Mouse (Mus musculus): ENCODE data around the gene Cyp26a1.

The Cyp26a1 gene

GRCm38 (mm10) chr19:37698273-37699160 lies 919 bp downstream of the Cyp26a1 start:
- no peak for DNase-seq (ENCODE audit: low spot score in 2 of 2)

DNA sequence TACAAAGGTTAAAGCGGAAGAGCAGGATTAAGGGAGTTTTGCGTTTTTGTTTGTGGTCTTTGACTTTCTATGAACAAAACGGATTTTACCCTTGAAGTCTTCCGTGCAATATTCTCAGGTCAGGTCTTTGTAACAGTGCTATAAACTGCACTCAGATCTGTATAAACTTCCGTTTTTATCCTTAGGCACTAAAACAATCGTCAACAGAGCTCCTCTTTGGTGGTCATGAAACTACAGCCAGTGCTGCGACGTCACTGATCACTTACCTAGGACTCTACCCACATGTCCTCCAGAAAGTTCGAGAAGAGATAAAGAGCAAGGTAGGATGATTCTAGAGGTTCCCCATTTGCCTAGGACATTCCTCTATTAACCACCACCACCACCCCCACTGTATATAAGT lies 2.1 kb downstream of the Cyp26a1 start:
- no peak for DNase-seq (ENCODE audit: low spot score in 2 of 2)

- DNase-seq (ENCODE audit: low spot score in 2 of 2) = no peak
These were observed 4.9 kb downstream of the Cyp26a1 start for GRCm38 (mm10) chr19:37702377-37703076.

GRCm38 (mm10) chr19:37703902-37704509 lies 6.4 kb downstream of the Cyp26a1 start:
- peak; percentile 25 to 44 for DNase-seq (ENCODE audit: low spot score in 2 of 2)

DNA sequence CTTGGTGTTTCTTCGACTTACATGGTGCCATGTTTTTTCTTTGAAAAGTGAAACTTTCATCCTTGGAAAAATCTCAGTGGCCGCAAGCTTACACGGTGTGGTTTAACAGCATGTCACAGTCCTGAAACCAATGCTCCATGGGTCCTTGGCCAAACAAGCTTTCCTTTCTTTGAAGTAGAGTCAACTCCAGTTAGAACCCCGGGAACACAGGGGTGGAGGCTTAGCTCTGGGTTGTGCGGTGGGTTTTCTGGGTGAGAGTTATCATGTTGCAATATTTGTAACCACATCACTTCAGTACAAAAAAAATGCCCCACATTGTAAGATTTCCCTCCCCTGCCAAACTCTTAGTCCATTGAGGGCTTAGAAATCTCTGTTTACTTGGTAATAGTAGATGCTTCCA lies 8.1 kb downstream of the Cyp26a1 start:
- no peak for DNase-seq (ENCODE audit: low spot score in 2 of 2)

- DNase-seq (ENCODE audit: low spot score in 2 of 2) = no peak
These were observed 17.1 kb downstream of the Cyp26a1 start for GRCm38 (mm10) chr19:37714681-37715080.

DNA sequence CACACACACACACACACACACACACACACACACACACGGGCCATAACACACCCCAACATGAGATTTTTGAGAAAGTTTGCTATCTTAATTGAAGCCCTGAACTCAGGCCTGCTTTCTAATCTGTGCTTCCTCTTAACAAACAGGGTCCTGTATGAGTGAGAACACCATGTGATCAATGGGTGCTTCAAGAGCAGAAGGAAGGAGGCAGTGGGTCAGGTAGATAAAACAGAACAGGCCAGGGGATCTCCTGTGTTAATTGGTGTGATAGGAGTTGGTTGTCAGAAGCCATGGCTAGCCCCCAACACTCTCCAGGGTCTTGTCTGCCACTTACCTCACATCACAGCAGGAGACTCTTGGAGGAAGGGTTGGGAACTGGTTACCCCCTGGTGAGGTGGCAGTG lies 18.4 kb downstream of the Cyp26a1 start:
- no peak for DNase-seq (ENCODE audit: low spot score in 2 of 2)

- no peak for DNase-seq (ENCODE audit: low spot score in 2 of 2)
These were observed 19.1 kb downstream of the Cyp26a1 start for GRCm38 (mm10) chr19:37716524-37717175.

DNA sequence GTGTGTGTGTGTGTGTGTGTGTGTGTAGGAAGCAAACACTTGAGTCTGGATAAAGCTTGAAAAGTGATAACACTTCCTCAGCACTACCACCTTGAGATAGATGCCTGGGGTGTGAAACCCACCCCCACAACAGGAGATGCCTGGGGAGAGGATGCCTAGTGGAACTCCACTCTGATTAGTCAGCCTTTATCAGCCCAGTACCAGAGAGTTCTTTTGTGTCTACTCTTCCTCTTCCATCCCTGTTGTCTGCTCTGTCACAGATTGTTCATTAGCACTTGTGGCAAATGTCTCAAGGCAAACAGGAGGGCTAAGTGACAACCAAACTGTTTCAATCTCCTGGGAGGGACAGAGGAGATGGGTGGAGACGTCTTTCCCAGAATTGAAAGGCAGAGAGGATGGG lies 21.6 kb downstream of the Cyp26a1 start:
- no peak for DNase-seq (ENCODE audit: low spot score in 2 of 2)

- no peak for DNase-seq (ENCODE audit: low spot score in 2 of 2)
These were observed 27.0 kb downstream of the Cyp26a1 start for GRCm38 (mm10) chr19:37724591-37724990.

GRCm38 (mm10) chr19:37726585-37726984 lies 29.0 kb downstream of the Cyp26a1 start:
- DNase-seq (ENCODE audit: low spot score in 2 of 2) = no peak

- DNase-seq (ENCODE audit: low spot score in 2 of 2) = no peak
These were observed 29.8 kb downstream of the Cyp26a1 start for GRCm38 (mm10) chr19:37727366-37727765.

- DNase-seq (ENCODE audit: low spot score in 2 of 2) = no peak
These were observed 37.8 kb downstream of the Cyp26a1 start for GRCm38 (mm10) chr19:37735426-37735825.

DNA sequence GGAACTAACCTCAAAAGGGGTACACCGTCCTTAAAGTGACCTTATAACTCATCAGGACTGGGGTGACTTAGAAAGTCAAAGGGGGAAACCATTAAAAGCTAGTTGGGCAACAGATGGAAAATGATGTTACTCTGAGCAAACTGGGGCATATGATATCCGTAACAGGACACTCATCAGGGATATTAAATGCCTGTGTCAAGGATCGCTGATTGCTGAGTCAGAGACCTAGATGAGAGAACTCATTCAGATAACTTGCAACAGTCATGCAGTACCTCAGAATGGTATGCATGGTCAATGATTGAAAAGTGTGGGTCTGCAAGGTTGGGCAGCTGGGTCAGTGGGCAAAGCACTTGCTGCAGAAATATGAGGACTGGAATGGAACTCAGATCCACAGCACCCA lies 41.0 kb downstream of the Cyp26a1 start:
- DNase-seq (ENCODE audit: low spot score in 2 of 2) = no peak

DNA sequence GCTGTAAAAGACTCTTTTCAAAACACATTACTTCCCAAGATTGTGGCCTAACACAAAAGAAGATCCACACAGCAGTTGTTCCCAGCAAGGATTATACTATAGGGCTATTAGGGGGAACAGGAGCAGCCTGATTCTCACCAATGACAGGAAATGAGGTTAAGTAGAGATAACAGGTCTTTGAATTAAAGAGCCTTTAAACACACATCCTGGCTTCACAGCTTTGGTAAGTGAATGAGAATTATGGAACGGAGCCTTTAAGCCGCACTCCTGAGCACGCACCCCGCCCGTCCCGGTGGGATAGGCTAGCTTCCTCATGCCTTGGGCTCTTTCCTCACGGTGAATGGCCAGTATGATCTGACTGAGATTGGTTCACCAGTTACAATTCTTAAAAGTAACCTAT lies 42.4 kb downstream of the Cyp26a1 start:
- no peak for DNase-seq (ENCODE audit: low spot score in 2 of 2)
